Mouse (Mus musculus): ENCODE results near the gene Pgc.
A peak's percentile ranks its signal among the peaks of the same experiment; 100 is the strongest.

The Pgc gene

GRCm38 (mm10) chr17:47708972-47709371, 17.7 kb upstream of the Pgc start:
- no peak for DNase-seq

GRCm38 (mm10) chr17:47710036-47710435, 16.6 kb upstream of the Pgc start:
- DNase-seq, result no peak

- DNase-seq, result no peak
Observed at GRCm38 (mm10) chr17:47711883-47712282, 14.8 kb upstream of the Pgc start.

- DNase-seq, result no peak
Observed at GRCm38 (mm10) chr17:47712889-47713571, 13.6 kb upstream of the Pgc start.

GRCm38 (mm10) chr17:47715037-47715436, 11.6 kb upstream of the Pgc start:
- no peak for DNase-seq

GRCm38 (mm10) chr17:47721183-47721582, 5.5 kb upstream of the Pgc start:
- DNase-seq, result no peak

- DNase-seq, result peak; percentile 27 to 56
Observed at GRCm38 (mm10) chr17:47730633-47731575, 4.3 kb downstream of the Pgc start.

GRCm38 (mm10) chr17:47735553-47736100, 9.0 kb downstream of the Pgc start:
- DNase-seq, result no peak

GRCm38 (mm10) chr17:47736856-47737255, 10.2 kb downstream of the Pgc start, which contains the start of gene Tfeb:
Gene Tfeb (plus strand): TSS chr17:47737030.
- DNase-seq, result peak; percentile 95 to 96

- DNase-seq, result peak; percentile 93
Observed at GRCm38 (mm10) chr17:47737271-47738065, 10.8 kb downstream of the Pgc start.

- peak; percentile 67 to 68 for DNase-seq
Observed at GRCm38 (mm10) chr17:47738066-47738878, 11.6 kb downstream of the Pgc start.

GRCm38 (mm10) chr17:47738879-47739798, 12.5 kb downstream of the Pgc start:
- DNase-seq, result peak; percentile 38 to 40

- DNase-seq, result no peak
Observed at GRCm38 (mm10) chr17:47740186-47740585, 13.5 kb downstream of the Pgc start.

GRCm38 (mm10) chr17:47742991-47743734, 16.5 kb downstream of the Pgc start:
- DNase-seq, result no peak

GRCm38 (mm10) chr17:47744086-47744485, 17.4 kb downstream of the Pgc start:
- no peak for DNase-seq

- DNase-seq, result no peak
Observed at GRCm38 (mm10) chr17:47744746-47745368, 18.2 kb downstream of the Pgc start.

- peak; percentile 61 to 64 for DNase-seq
Observed at GRCm38 (mm10) chr17:47748791-47749553, 22.3 kb downstream of the Pgc start.

GRCm38 (mm10) chr17:47749626-47750025, 23.0 kb downstream of the Pgc start:
- no peak for DNase-seq

GRCm38 (mm10) chr17:47750101-47750500, 23.5 kb downstream of the Pgc start:
- DNase-seq, result no peak

Measured in lung, adult 18-20 months (tissue).